Mouse (Mus musculus): ENCODE data around the gene Qpctl.

Gene Qpctl

GRCm38 (mm10) chr7:19148875-19149541, at the start of gene Qpctl:
TSS of gene Qpctl (minus strand) at chr7:19149291.
- peak; percentile 97 for DNase-seq (ENCODE audit: low spot score)

DNA sequence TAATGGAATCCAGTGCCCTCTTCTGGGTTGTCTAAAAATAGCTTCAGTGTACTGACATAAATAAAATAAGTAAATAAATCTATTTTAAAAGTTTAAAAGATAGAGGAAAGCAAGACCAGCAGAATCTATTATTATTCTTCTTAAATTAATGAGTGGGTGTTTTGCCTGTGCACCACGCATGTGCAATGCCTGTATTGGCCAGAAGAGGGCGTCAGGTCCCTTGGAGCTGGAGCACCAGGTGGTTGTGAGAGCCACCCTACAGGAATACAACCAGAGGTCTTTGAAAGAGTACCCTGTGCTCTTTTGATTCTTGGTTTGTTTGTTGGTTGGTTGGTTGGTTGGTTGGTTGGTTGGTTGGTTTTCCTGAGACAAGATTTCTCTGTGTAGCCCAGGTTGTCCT, 48.9 kb upstream of the Qpctl start:
- DNase-seq (ENCODE audit: low spot score), result peak; percentile 35

- DNase-seq (ENCODE audit: low spot score), result no peak
Measured at GRCm38 (mm10) chr7:19196676-19197075, 47.6 kb upstream of the Qpctl start.

- no peak for DNase-seq (ENCODE audit: low spot score)
Measured at GRCm38 (mm10) chr7:19194676-19195075, 45.6 kb upstream of the Qpctl start.

GRCm38 (mm10) chr7:19184758-19185157, 35.7 kb upstream of the Qpctl start:
- DNase-seq (ENCODE audit: low spot score), result no peak

DNA sequence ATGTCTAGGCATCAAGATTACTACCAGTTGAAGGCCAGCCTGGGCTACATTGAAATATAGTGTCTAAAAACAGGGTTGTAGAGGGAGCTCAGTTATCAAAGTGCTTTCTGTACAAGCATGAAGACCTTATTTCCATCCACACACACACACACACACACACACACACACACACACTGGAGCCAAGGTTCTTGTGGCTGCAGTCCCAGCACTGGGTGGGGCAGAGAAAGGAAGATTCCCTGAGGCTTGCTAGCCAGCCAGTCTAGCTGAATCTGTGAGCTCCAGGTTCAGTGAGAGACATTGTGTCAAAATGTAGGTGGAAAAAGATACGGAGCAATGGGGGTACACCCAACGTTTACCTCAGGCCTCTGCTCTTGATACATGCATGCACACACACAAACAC, 35.2 kb upstream of the Qpctl start:
- DNase-seq (ENCODE audit: low spot score), result no peak

- DNase-seq (ENCODE audit: low spot score), result no peak
Measured at GRCm38 (mm10) chr7:19180862-19181429, 31.9 kb upstream of the Qpctl start.

GRCm38 (mm10) chr7:19179936-19180335, 30.8 kb upstream of the Qpctl start:
- DNase-seq (ENCODE audit: low spot score), result no peak

GRCm38 (mm10) chr7:19179173-19179572, 30.1 kb upstream of the Qpctl start:
- DNase-seq (ENCODE audit: low spot score), result peak; percentile 43

DNA sequence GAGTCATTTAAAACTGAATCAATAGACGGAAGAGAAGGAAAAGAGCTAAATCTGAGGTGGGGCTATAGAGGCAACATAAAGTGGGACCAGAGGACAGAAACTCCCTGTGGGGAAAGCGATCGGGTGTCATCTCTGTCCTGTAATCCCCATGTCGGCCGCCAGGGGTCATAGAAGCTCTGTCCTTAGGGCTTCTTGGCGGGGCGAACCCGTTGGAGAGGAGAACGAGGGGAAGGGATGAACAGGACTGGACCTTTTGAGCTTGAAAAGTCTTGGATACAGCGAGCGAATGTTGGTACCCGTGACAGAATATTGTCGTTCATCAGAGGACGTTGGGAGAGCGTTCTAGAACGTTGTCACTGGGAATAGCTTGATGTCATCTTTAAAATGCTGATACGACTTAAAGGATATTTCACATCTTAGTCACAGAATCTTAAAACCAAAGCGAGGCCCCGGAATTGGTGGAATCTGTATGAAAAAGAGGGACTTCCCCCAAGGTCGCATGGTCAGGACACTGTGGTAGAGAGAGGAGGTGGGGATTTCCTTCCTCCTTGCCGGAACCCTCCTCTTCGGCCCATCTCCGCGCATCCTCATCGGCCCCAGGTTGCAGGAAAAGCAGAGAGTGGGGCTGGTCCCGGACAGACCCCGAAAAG, 29.5 kb upstream of the Qpctl start:
- DNase-seq (ENCODE audit: low spot score), result peak; percentile 69

- no peak for DNase-seq (ENCODE audit: low spot score)
Measured at GRCm38 (mm10) chr7:19178035-19178434, 28.9 kb upstream of the Qpctl start.

DNA sequence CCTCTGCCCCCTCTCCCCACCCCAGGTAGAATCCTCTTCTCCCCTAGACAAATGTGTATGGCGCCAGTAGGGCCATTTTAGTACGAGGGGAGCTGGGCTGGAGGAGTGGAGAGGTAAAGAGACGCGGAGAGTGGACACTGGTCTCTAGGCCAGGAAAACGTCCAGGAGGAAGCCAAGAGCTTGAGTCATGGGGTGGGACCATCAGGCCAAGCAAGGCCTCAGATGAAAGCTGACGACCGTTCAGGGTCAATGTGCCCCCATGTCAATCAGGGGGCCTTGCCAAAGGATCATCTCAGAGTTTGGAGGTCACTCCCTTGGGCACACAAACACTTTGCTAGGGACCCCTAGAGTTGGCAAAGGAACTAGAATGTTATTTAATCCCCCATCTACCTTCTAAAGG, 28.1 kb upstream of the Qpctl start:
- DNase-seq (ENCODE audit: low spot score), result no peak

- DNase-seq (ENCODE audit: low spot score), result no peak
Measured at GRCm38 (mm10) chr7:19176516-19176947, 27.4 kb upstream of the Qpctl start.

GRCm38 (mm10) chr7:19175708-19176515, 26.8 kb upstream of the Qpctl start, which contains the start of gene Eml2:
TSS of gene Eml2 (plus strand) at chr7:19176421.
- DNase-seq (ENCODE audit: low spot score), result no peak

DNA sequence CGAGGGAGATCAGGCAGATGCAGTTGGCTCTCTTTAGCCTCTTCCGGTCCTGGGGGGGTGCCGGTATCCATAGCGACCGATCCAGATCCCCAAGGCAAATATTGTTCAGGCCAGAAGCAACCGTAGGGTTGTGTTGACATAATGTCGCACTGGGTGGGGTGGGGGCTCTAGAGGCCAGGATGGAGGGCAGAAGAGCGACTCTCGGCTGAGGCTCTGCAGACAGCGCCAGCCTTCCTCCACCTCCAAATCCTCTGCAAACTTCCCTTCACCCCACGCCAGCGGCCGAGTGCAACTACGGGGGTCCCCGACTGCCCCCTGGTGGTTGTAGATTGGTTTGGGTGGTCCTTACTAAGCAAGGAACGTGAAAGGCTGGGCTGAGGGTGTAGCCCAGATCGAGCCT, 23.8 kb upstream of the Qpctl start:
- no peak for DNase-seq (ENCODE audit: low spot score)

DNA sequence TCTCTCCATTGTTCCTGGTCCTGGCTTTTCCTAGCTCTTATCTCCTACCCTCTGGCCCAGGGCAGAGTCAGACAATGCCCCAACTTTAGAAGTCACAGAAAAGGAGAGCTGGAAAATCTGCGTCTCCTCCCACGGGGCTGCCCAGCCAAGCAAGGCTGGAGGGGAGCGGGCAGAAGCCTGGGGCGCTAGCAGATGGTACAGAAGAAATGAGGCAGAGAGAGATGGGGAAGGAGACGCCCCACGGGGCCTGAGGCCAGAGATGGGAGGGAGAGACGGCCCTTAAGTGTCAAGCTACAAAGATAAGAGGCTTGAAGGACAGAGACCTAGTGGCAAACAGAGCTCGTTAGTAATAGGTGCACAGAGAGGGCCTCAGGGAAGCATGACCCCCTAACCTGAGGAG, 22.7 kb upstream of the Qpctl start:
- DNase-seq (ENCODE audit: low spot score), result no peak

DNA sequence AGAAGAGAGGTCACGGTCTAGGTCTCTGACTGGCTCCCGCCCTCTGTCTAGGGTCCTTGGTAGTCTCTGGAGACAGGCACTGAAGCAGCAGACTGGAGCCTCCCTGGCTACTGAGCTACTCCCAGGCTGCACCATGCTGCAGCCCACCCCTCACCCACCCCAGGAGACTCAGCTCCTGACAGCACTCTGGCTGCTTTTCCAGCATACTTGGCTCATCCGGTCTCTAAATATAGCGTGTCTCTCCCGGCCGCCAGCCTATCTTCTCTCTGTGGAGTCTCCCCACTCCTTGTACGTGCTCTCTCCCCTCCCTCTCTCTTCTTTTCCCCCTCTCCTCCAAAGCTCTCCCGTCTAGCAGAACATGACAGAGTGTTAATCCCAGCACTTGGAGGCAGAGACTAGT, 21.1 kb upstream of the Qpctl start:
- DNase-seq (ENCODE audit: low spot score), result no peak

GRCm38 (mm10) chr7:19169506-19169905, 20.4 kb upstream of the Qpctl start:
- no peak for DNase-seq (ENCODE audit: low spot score)

GRCm38 (mm10) chr7:19166990-19167389, 17.9 kb upstream of the Qpctl start:
- DNase-seq (ENCODE audit: low spot score), result no peak

DNA sequence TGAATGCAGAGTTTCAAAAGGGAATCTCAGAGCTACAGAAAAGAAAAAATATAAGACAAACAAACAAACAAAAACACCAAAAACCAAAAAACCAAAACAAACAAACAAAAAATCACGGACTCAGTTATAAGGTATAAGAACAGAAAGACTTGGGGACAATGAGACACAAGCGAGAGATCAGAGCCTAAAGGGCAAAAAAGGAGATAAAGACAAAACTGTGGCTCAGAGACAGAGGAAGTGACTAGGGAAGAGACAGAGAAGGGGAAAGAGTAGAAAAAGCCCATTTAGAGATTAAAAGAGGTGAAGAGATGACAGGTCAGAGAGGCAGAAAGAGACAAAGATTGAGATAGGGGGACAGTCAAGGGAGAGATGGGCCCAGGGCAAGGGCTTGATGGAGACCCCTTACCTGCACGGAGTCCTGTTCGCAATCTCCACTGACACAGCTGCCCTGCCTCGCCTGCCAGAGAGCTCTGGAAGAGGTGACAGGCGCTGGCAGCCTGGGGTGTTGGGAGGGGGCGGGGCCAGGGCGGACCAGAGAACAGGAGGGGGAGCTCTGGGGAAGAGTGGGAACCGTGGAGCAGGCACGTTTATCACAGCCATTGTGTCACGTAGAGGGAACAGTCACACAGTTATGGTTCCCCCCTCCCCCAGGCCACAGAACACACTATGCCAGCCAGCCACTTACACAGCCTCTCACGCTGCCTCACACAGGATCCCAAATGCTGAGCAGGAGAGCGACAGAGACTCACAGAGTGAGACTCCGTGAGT, 16.7 kb upstream of the Qpctl start, which contains the start of gene Gipr:
Gene Gipr, minus strand, starts transcription at position 472 of the 768 bp plus-strand sequence.
- DNase-seq (ENCODE audit: low spot score), result no peak

DNA sequence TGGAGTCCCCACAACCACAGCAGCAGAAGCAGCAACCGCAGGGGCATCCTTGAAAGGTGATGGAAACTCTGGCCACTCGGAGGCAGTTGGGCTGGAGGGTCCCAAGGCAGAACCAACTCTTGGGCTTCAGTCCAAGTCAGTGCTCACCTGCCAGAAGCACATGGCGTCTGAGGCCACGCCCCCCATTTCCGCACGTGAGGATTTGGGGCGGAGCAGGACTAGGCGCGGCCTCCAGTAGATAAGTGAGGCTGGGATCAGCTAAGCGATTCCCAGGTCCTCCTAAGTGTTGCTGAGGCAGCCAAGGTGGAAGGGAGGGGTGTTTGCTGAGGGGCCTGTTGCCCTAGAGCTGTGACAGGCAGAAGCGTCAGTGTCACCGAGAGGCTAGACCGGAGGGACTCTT, 15.9 kb upstream of the Qpctl start:
- no peak for DNase-seq (ENCODE audit: low spot score)

DNA sequence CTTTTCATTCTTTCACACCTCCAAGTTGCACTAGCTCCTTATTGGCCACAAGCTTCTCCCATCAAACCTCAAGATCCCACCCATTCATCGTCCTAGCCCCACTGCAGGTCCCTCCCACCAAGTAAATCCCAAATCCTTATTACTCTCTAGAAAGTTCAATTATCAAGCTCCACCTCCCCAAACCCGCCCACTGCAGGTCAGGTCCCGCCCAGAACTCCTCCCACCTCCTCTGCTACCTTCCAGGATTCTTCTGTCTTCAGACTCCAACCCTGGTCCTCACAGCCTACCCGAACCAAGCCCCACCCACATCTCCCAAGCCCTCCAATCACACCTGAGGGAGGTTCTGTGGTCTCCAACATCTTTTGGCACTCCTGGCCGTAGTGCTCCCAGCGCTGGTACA, 15.1 kb upstream of the Qpctl start:
- no peak for DNase-seq (ENCODE audit: low spot score)
